Mouse (Mus musculus): ENCODE results near the gene Trim30d.
"Not testable (repeated sequence)": the region's sequence is repeated elsewhere in the genome, so short reads cannot be mapped to it uniquely, and the experiment has no call there.

Trim30d gene

DNA sequence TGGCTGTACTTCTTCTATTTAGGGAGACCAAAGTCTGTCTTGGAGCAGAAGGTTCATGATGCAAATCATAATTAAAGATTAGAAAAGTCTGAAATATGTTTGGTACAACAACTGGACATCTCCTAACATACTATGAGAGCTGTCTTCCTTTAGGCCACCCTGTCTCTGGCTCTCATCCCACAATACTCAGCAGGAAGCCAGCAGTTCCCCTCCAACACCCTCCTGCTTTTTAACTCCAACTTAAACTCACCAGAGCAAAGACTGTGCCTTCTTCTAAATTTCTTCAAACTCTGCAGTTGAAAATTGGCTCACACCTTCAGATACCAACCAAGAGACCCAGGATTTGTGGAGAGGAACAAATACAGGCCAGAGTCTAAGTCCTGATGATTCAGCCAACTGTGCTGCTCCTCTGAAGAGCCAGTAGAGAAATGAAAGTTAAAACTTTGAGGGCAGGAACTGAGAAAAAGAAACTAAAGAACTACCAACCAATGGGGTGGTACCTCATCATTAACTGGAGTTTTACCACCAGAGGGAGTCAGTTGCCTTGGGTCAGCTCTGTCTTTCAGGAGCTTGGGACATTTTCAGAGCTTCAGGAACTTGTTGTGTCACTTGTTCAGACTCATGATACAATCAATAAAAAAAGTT is at the start of gene Trim30d:
Gene Trim30d (minus strand): TSS at position 429 of the 645 bp plus-strand sequence.
- in situ Hi-C loops (cut with MboI, MseI), result not testable (repeated sequence)

DNA sequence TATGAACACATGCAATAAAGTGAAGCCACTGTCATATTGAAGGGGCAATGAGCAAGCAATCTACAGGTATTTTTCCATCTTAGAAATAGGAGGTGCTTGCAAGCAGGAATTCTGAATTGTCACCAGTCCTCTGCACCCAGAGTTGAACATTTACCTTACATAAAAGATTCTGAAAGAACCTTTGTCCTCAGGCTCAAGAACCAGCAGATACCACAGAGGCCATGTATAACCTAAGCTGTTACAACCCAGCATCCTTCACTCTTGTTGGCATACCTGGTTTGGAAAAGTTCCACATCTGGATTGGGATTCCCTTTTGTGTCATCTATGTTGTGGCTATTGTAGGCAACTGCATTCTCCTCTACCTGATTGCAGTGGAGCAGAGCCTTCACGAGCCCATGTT is 45.1 kb upstream of the Trim30d start:
- in situ Hi-C loops (cut with MboI, MseI), result no loop called here

DNA sequence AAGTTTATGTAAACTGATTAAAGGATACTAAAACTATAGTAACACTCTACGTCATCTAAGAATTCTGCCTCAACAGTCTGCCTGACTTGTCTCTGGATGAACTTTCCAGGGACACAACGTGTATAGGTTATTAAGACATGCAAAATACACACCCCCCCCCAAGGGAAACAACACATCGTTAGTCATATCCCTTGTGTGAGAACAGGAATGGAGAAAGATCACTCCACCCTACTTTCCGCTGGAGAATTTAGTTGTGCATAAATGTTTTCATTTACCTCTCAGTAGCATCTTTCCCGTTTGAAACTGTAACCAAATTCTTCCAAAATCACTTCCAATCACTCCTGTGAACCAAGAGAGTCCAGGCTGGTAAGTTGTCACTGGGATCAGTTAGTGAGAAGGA is 42.2 kb upstream of the Trim30d start, which contains the start of gene Olfr651:
Gene Olfr651 (plus strand): TSS at position 301 of the 400 bp plus-strand sequence.
- in situ Hi-C loops (cut with MboI, MseI), result no loop called here

DNA sequence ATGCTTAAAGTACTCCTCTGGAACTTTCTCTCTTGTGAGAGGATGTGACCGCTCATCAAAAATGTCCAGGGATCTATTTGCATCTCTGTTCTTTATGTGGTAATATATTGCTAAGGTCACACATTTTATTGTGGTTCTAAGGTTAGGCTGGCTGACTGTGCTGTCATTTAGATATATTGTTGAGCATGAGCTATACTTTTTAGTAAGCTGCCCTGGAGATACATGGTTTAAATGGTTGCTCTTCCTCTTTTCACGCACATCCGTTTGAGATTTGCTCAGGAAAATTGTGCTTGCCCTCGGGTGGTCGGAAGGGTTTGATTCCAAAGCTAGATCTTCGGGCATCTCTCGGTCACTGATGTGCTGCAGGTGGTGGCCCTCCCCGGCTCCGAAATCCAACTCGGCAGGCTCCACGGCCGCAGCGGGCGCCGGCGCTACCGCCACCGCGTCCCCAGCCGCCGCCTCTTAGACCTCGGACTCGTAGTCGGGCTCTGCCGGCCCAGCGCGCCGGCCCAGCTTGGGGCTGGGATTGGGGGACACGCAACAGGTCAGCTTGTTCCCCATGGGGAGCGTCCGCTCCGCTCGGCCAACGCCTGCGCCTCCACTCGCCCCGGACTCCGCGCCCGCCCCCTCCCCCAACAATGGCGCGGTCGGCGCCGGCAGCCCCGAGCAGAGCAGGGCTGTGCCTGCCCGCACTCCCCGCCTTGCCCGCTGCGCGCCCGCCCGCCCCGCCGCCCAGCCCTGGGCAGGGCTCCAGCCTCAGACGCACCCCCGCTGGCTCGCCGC is 5.9 kb downstream of the Trim30d start:
- in situ Hi-C loops (cut with MboI, MseI), result no loop called here

DNA sequence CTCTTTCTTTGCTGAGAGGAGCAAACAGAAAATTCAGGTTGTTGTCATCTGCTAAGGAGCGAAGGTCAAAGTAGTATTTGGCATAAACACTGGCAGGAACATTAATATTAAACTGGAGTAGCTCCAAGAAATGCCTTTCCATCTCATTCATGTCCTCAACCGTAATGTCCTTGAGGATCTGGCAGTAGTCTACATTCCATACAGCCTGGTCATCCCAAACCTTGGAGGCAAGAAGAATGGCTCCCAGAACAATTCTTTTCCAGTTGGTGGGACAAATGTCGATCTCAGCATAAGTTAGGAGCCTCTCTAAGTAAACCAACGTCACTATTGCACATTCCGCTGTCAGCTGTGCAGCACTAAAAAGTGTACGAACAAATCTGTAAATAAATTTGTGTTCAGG is 6.5 kb downstream of the Trim30d start:
- in situ Hi-C loops (cut with MboI, MseI), result not testable (repeated sequence)

DNA sequence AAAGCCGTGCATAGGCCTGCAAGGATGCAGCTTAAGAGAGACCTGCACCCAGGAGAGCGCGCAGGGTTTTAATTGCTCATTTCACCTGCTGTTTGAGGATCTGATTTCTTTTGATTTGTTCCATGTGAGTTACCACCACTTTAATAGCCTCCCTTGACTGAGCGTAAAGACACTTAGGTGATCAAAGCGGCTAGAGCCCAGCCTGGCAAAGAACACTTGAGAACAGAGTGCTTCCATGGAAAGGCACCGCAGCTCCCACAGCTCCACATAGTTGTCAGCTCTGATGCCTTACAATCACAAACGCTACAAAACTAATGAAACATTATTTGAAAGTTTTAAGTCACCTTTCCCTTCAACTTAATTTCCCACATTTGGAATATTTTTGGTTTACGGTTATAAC is 8.2 kb downstream of the Trim30d start:
- in situ Hi-C loops (cut with MboI, MseI), result not testable (repeated sequence)

DNA sequence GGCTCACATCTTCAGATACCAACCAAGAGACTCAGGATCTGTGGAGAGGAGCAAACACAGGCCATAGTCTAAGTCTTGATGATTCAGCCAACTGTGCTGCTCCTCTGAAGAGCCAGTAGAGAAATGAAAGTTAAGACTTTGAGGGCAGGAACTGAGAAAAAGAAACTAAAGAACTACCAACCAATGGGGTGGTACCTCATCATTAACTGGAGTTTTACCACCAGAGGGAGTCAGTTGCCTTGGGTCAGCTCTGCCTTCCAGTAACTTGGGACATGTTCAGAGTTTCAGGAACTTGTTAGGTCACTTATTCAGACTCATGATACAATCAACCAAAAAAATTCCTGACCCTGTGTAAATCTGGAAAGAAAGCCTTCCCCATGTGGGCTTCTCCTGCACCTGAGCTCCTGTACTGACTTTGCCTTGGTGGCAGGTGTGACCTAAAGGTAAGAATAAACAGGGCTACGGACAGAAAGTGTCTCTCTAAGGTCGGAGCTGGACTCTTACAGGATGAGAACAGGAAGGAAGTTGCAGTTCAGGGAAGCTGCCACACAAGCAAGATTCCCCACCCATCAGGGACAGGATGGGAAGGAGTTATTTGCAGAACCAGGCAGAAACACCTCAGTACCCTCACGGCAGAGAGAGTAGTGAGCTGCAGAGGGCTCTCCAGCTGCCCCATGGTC is 42.4 kb downstream of the Trim30d start, which contains the start of gene Trim30a:
Gene Trim30a (minus strand): TSS at position 129 of the 680 bp plus-strand sequence.
- in situ Hi-C loops (cut with MboI, MseI), result no loop called here

DNA sequence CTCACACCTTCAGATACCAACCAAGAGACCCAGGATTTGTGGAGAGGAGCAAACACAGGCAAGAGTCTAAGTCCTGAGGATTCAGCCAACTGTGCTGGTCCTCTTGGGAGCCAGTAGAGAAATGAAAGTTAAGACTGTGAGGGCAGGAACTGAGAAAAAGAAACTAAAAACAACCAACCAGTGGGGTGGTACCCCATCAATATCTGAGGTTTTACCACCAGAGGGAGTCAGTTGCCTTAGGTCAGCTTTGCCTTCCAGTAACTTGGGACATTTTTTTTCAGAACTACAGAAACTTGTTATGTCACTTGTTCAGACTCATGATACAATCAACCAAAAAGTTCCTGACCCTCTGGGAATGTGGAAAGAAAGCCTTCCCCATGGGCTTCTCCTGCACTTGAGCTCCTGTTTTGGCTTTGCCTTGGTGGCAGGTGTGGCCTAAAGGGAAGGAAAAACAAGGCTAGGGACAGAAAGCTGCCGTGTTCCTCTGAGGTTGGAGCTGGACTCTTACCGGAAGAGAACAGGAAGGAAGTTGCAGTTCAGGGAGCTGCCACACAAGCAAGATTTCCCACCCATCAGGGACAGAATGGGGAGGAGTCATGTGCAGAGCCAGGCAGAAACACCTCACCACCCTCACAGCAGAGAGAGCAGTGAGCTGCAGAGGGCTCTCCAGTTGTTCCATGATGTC is 61.5 kb downstream of the Trim30d start:
- in situ Hi-C loops (cut with MboI, MseI), result no loop called here

Data from T-helper 2 cell (primary cell).